Mouse (Mus musculus): ENCODE measurements around the gene Nes. TPM values are rescaled to one million over a fixed set of nuclear protein-coding genes. Genes with fewer than 3 reads are reported as not detected.

Nes gene
- polyA plus RNA-seq, 1 experiment from 2014 or later = 22.2 TPM

- TF ChIP-seq CTCF (IDR thresholded peaks at IDR 0.05) (no peak), EP300 (IDR thresholded peaks at IDR 0.05) (no peak)
- WGBS = 25% methylated on average over 4 of the region's 4 CpGs
- Histone ChIP-seq H3K4me1 (ENCODE audit: insufficient read depth, low read depth, low read length) (no peaks in the 10 kb centered on the region; the same call in 1 of the 2 replicates), H3K4me3 (ENCODE audit: low read depth, low read length) (no peak overlapping the region), H3K27me3 (replicated peaks; ENCODE audit: insufficient read depth, low read length) (no peaks in the 10 kb centered on the region), H3K9me3 (ENCODE audit: low read length) (no peaks in the 10 kb centered on the region), H3K36me3 (ENCODE audit: insufficient read depth, low read length) (no peaks in the 10 kb centered on the region), H3K27ac (ENCODE audit: low read length) (no peak overlapping the region), H3K9ac (replicated peaks; ENCODE audit: low read depth) (no peak overlapping the region), H3K4me2 (replicated peaks; ENCODE audit: low read depth, low read length) (no peak overlapping the region)
- DNase-seq (ENCODE audit: low spot score) = no peak
- ATAC-seq = no peak
Observed at GRCm38 (mm10) chr3:87958476-87958875, 12.4 kb upstream of the Nes start.

- 28% methylated on average over 1 of the region's 1 CpGs for WGBS
- Histone ChIP-seq H3K4me1 (ENCODE audit: insufficient read depth, low read depth, low read length) (no peaks in the 10 kb centered on the region; the same call in 1 of the 2 replicates), H3K4me2 (replicated peaks; ENCODE audit: low read depth, low read length) (no peak overlapping the region), H3K27ac (ENCODE audit: low read length) (no peak overlapping the region), H3K4me3 (ENCODE audit: low read depth, low read length) (no peak overlapping the region), H3K9ac (replicated peaks; ENCODE audit: low read depth) (no peak overlapping the region), H3K9me3 (ENCODE audit: low read length) (no peaks in the 10 kb centered on the region), H3K36me3 (ENCODE audit: insufficient read depth, low read length) (no peaks in the 10 kb centered on the region), H3K27me3 (replicated peaks; ENCODE audit: insufficient read depth, low read length) (no peaks in the 10 kb centered on the region)
- TF ChIP-seq CTCF (IDR thresholded peaks at IDR 0.05) (no peak), EP300 (IDR thresholded peaks at IDR 0.05) (no peak)
- DNase-seq (ENCODE audit: low spot score) (no peak), ATAC-seq (no peak)
Observed at GRCm38 (mm10) chr3:87958967-87959366, 11.9 kb upstream of the Nes start.

GRCm38 (mm10) chr3:87959371-87959770 is 11.5 kb upstream of the Nes start:
- no peak for DNase-seq (ENCODE audit: low spot score)
- WGBS = 73% methylated on average over 7 of the region's 7 CpGs
- no peak overlapping the region for H3K27ac ChIP-seq (ENCODE audit: low read length)

GRCm38 (mm10) chr3:87960191-87960585 is 10.7 kb upstream of the Nes start:
- H3K9me3 ChIP-seq (ENCODE audit: low read length) = no peaks in the 10 kb centered on the region
- H3K36me3 ChIP-seq (ENCODE audit: insufficient read depth, low read length) = no peaks in the 10 kb centered on the region
- 6% methylated on average over 10 of the region's 10 CpGs for WGBS
- H3K4me1 ChIP-seq (ENCODE audit: insufficient read depth, low read depth, low read length) = no peaks in the 10 kb centered on the region; the same call in 1 of the 2 replicates
- H3K4me3 ChIP-seq (ENCODE audit: low read depth, low read length) = peak overlapping the region; percentile 49
- H3K27me3 ChIP-seq (replicated peaks; ENCODE audit: insufficient read depth, low read length) = no peaks in the 10 kb centered on the region
- peak overlapping the region; percentile 32; the same call in 1 of the 2 replicates for H3K9ac ChIP-seq (replicated peaks; ENCODE audit: low read depth)
- H3K27ac ChIP-seq (ENCODE audit: low read length) = peak overlapping the region; percentile 51; the same call in 1 of the 2 replicates
- no peak for DNase-seq (ENCODE audit: low spot score)
- peak overlapping the region; percentile 92 for H3K4me2 ChIP-seq (replicated peaks; ENCODE audit: low read depth, low read length)
- TF ChIP-seq CTCF (IDR thresholded peaks at IDR 0.05) = no peak
- no peak for TF ChIP-seq EP300 (IDR thresholded peaks at IDR 0.05)
- no peak for ATAC-seq

More at GRCm38 (mm10) chr3:87959371-87959770, 11.5 kb upstream of the Nes start:
- H3K27me3 ChIP-seq (replicated peaks; ENCODE audit: insufficient read depth, low read length) = no peaks in the 10 kb centered on the region
- no peaks in the 10 kb centered on the region for H3K36me3 ChIP-seq (ENCODE audit: insufficient read depth, low read length)
- no peaks in the 10 kb centered on the region; the same call in 1 of the 2 replicates for H3K4me1 ChIP-seq (ENCODE audit: insufficient read depth, low read depth, low read length)
- H3K4me2 ChIP-seq (replicated peaks; ENCODE audit: low read depth, low read length) = no peak overlapping the region
- no peak overlapping the region for H3K9ac ChIP-seq (replicated peaks; ENCODE audit: low read depth)
- H3K9me3 ChIP-seq (ENCODE audit: low read length) = no peaks in the 10 kb centered on the region
- no peak overlapping the region for H3K4me3 ChIP-seq (ENCODE audit: low read depth, low read length)
- no peak for TF ChIP-seq EP300 (IDR thresholded peaks at IDR 0.05)
- TF ChIP-seq CTCF (IDR thresholded peaks at IDR 0.05) = no peak
- no peak for ATAC-seq

- H3K9me3 ChIP-seq (ENCODE audit: low read length) = no peaks in the 10 kb centered on the region
- DNase-seq (ENCODE audit: low spot score) = peak; percentile 98
- H3K27me3 ChIP-seq (replicated peaks; ENCODE audit: insufficient read depth, low read length) = no peaks in the 10 kb centered on the region
- peak overlapping the region; percentile 32; the same call in 1 of the 2 replicates for H3K9ac ChIP-seq (replicated peaks; ENCODE audit: low read depth)
- TF ChIP-seq CTCF (IDR thresholded peaks at IDR 0.05) (peak; percentile 98), EP300 (IDR thresholded peaks at IDR 0.05) (no peak)
- ATAC-seq = peak; percentile 98
- peak overlapping the region; percentile 92 for H3K4me2 ChIP-seq (replicated peaks; ENCODE audit: low read depth, low read length)
- 2% methylated on average over 27 of the region's 27 CpGs for WGBS
- H3K36me3 ChIP-seq (ENCODE audit: insufficient read depth, low read length) = no peaks in the 10 kb centered on the region
- H3K27ac ChIP-seq (ENCODE audit: low read length) = peak overlapping the region; percentile 51; the same call in 1 of the 2 replicates
- H3K4me3 ChIP-seq (ENCODE audit: low read depth, low read length) = peak overlapping the region; percentile 49
- H3K4me1 ChIP-seq (ENCODE audit: insufficient read depth, low read depth, low read length) = no peaks in the 10 kb centered on the region; the same call in 1 of the 2 replicates
Observed at GRCm38 (mm10) chr3:87960586-87961191, 10.2 kb upstream of the Nes start.

- H3K4me3 ChIP-seq (ENCODE audit: low read depth, low read length) = peak overlapping the region; percentile 49
- H3K9ac ChIP-seq (replicated peaks; ENCODE audit: low read depth) = peak overlapping the region; percentile 48; the same call in 1 of the 2 replicates
- no peaks in the 10 kb centered on the region for H3K36me3 ChIP-seq (ENCODE audit: insufficient read depth, low read length)
- WGBS = under 1% methylated on average over 21 of the region's 21 CpGs
- H3K27me3 ChIP-seq (replicated peaks; ENCODE audit: insufficient read depth, low read length) = 0 out of 2 replicates have a peak, but pooled peaks cover 4% of the 10 kb centered on the region
- peak overlapping the region; percentile 50 for H3K4me2 ChIP-seq (replicated peaks; ENCODE audit: low read depth, low read length)
- H3K4me1 ChIP-seq (ENCODE audit: insufficient read depth, low read depth, low read length) = peaks cover 15% of the 10 kb centered on the region; the same call in 1 of the 2 replicates
- ATAC-seq = peak; percentile 37
- no peaks in the 10 kb centered on the region for H3K9me3 ChIP-seq (ENCODE audit: low read length)
- H3K27ac ChIP-seq (ENCODE audit: low read length) = peak overlapping the region; percentile 66; the same call in 1 of the 2 replicates
- DNase-seq (ENCODE audit: low spot score) = peak; percentile 82
- TF ChIP-seq EP300 (IDR thresholded peaks at IDR 0.05) = peak; percentile 18; the same call in 1 of the 2 replicates
- TF ChIP-seq CTCF (IDR thresholded peaks at IDR 0.05) = peak; percentile 80
Observed at GRCm38 (mm10) chr3:87970184-87970938, 517 bp upstream of the Nes start.
